Mouse (Mus musculus) hindbrain, embryonic 14.5 days (tissue): ENCODE data around the gene Ttc34. TPM values are rescaled to one million over a fixed set of nuclear protein-coding genes. Genes with fewer than 3 reads are reported as not detected.

ENCODE experiments used
- ATAC-seq: fragments of 200-750 bp; cut with Nextera tagmentation; 2 replicates; pipeline ENCODE4 v1.8.0; 2017; ENCODE audit warnings: moderate number of reproducible peaks, mild to moderate bottlenecking, moderate TSS enrichment, moderate library complexity; ENCODE audit not compliant: low FRiP score
- DNase-seq: peaks from one replicate; pipeline ENCODE4 v3.0.0-alpha.2; 2015; ENCODE audit warnings: low spot score
- H3K27ac ChIP-seq: fragments of 300-500 bp; sonication (generic); 2 replicates; pipeline ENCODE4 v1.5.1; 2014; ENCODE audit warnings: mild to moderate bottlenecking, moderate library complexity
- H3K27me3 ChIP-seq: fragments of 300-500 bp; sonication (generic); 2 replicates; pipeline ENCODE4 v1.6.1; 2014; ENCODE audit warnings: mild to moderate bottlenecking, low read length, mixed read lengths; ENCODE audit not compliant: control insufficient read depth, insufficient read depth
- H3K36me3 ChIP-seq: fragments of 300-500 bp; sonication (generic); replicated peaks from 2 replicates; pipeline ENCODE4 v1.6.1; 2014; ENCODE audit not compliant: control insufficient read depth, insufficient read depth
- H3K4me1 ChIP-seq: fragments of 300-500 bp; sonication (generic); replicated peaks from 2 replicates; pipeline ENCODE4 v1.6.1; 2014; ENCODE audit warnings: antibody characterized with exemption, low read length, mixed read lengths; ENCODE audit not compliant: control insufficient read depth, insufficient read depth
- H3K4me2 ChIP-seq: fragments of 300-500 bp; sonication (generic); replicated peaks from 2 replicates; pipeline ENCODE4 v1.6.1; 2014; ENCODE audit warnings: mild to moderate bottlenecking, moderate library complexity
- H3K4me3 ChIP-seq: fragments of 300-500 bp; sonication (generic); replicated peaks from 2 replicates; pipeline ENCODE4 v1.5.1; 2014; ENCODE audit warnings: mild to moderate bottlenecking, low read length
- H3K9ac ChIP-seq: fragments of 300-500 bp; sonication (generic); 2 replicates; pipeline ENCODE4 v1.6.1; 2014
- H3K9me3 ChIP-seq: fragments of 300-500 bp; sonication (generic); 2 replicates; pipeline ENCODE4 v1.6.1; 2016; ENCODE audit warnings: low read length; ENCODE audit not compliant: control insufficient read depth
- WGBS: fragments of 180-500 bp; shearing (Covaris S2); extraction: QIAGEN DNeasy Blood & Tissue Kit; methylation state at CpG from one replicate; pipeline ENCODE4 v1.1.7; 2014; 5-methylcytosine and 5-hydroxymethylcytosine counted together
- polyA plus RNA-seq: library from polyadenylated mRNA; unstranded; fragments of >200 nt; fragmentation: Nextera tagmentation; extraction: Ambion mirVana; gene quantifications from 2 replicates; pipeline ENCODE4 v1.2.1, GENCODE M21; 2014

Gene Ttc34
- polyA plus RNA-seq = 1.7 and 2.4 TPM in 2 replicates

DNA sequence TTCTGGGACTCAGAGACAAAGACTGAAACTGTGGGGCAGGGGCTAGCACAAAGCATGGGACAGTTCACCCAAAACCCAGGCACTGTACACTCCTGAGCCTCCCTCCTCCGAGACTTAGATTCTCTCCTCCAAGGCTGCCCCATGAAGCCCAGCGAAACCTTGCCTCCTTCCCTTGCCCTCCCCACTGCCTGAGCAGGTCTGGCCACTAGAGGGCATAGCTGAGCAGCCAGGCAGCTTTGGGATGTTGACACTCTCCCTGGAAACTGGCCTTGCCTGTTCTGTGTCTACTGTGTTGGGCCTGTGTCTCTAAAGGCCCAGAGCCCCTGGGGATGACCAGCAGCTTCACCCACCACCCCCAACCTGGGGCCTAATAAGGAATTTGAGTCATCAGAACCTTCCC, at the start of gene Ttc34:
TSS of gene Ttc34 (plus strand) at position 290 of the 400 bp plus-strand sequence.
- Histone ChIP-seq H3K36me3 (no peaks in the 10 kb centered on the region), H3K27me3 (peaks cover 6% of the 10 kb centered on the region; the same call in 1 of the 2 replicates), H3K4me1 (0 out of 2 replicates have a peak, but pooled peaks cover 6% of the 10 kb centered on the region), H3K9ac (no peak within 1 kb of the TSS), H3K9me3 (no peaks in the 10 kb centered on the region), H3K4me3 (no peak within 1 kb of the TSS), H3K27ac (no peak within 1 kb of the TSS), H3K4me2 (no peak within 1 kb of the TSS)
- DNase-seq (no peak), ATAC-seq (no peak)
- 44% methylated on average over 2 of the region's 2 CpGs for WGBS

DNA sequence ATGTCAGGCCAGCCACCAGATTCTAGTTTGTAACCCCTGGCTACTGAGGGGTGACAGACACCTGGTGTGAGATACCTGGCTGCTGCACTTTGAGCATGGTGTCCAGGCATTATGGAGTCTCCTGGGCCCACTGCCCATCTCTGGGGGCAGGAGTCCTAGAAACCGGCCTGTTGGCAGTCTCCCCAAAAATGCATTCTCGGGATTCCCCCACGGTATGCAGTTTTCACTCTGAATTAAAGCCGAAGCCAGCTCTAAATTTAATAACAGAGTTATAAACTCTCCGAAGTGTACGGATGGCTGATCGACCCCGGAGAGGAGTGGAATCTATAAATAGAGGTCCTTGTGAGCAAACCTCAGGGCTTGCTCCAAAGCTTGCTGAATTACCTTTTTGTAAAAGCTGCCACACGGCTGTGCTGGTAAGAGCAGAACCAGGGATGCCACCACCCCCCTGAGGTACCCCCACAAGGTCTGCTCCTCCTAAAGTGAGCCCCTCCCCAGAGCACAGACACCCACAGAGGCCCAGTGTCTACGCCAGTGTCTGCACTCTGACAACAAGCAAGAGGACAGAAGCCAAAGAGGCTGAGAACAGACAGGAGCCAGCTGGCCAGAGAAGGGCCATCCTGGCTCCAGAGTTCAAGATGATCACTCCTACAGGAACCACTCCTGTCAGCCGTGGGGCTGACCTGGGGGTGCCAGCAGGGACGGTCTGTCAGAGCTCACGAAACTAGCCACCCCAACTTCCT, 49.1 kb upstream of the Ttc34 start:
- Histone ChIP-seq H3K36me3 (no peaks in the 10 kb centered on the region), H3K27ac (no peak overlapping the region), H3K4me3 (no peak overlapping the region), H3K9me3 (no peaks in the 10 kb centered on the region), H3K4me1 (no peaks in the 10 kb centered on the region), H3K9ac (no peak overlapping the region), H3K27me3 (no peaks in the 10 kb centered on the region), H3K4me2 (no peak overlapping the region)
- no peak for DNase-seq
- no peak for ATAC-seq
- WGBS = 71% methylated on average over 13 of the region's 13 CpGs

DNA sequence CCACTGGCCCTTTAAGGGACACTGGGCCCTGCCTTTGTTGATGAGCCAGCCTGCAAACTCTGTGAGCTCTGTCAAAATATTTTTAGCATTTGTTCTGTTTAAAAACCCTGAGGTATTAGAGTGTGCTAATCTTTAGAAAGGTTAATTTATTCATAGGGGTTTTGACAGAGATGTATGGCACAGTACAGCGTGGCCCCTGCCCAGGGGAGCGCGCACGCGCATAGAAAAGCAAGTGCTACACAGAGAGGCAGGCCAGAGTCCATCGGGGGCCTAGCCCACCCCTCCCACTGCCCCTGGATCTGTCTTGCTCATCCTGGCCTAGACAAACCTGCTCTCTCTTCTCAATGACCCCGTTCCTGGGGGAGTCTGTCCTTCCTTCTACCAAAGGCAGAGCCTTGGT, 45.4 kb upstream of the Ttc34 start:
- H3K27me3 ChIP-seq = no peaks in the 10 kb centered on the region
- H3K4me3 ChIP-seq = no peak overlapping the region
- no peaks in the 10 kb centered on the region for H3K9me3 ChIP-seq
- no peak for DNase-seq
- no peak overlapping the region for H3K4me2 ChIP-seq
- H3K27ac ChIP-seq = no peak overlapping the region
- WGBS = 55% methylated on average over 7 of the region's 7 CpGs
- no peaks in the 10 kb centered on the region for H3K4me1 ChIP-seq
- ATAC-seq = no peak
- no peak overlapping the region for H3K9ac ChIP-seq
- no peaks in the 10 kb centered on the region for H3K36me3 ChIP-seq

DNA sequence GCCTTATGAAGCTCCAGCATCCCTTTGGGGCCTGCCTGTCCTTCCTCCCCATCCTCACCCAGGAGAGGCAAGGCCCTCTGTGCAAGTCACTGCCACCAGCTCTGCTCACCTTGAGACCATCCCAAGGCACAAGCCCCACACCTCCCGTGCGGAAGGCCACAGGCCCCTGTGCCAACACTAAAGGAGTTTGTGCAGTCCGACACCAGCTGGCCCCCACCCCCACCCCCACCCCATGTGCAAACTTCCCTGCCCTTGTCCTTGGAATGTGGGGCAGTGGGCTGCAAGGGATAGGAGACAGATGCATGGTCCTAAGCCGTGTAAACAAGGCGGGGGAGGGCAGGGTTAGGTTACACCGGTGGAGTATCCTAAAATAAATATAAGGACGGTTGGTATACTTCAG, 43.8 kb upstream of the Ttc34 start:
- Histone ChIP-seq H3K36me3 (no peaks in the 10 kb centered on the region), H3K4me1 (no peaks in the 10 kb centered on the region), H3K27ac (no peak overlapping the region), H3K9ac (no peak overlapping the region), H3K27me3 (no peaks in the 10 kb centered on the region), H3K4me2 (no peak overlapping the region), H3K4me3 (no peak overlapping the region), H3K9me3 (no peaks in the 10 kb centered on the region)
- ATAC-seq (no peak), DNase-seq (no peak)
- 86% methylated on average over 7 of the region's 7 CpGs for WGBS

DNA sequence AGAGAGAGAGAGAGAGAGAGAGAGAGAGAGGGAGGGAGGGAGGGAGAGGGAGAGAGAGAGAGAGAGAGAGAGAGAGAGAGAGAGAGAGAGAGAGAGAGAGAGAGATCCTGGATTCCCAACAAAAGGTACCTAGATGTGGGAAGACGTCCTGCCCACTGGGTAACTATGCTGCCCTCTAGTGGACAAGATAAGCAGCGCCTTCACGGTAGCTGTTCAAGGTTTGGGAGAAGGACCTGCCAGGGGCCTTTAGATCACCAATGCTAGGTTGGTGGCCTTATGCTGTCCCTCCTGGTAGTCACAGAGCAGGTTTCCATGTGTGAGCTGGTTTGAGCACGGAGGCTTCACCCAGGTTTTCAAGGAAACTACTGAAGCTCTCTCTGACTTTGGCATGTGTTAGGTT, 39.4 kb upstream of the Ttc34 start:
- H3K9ac ChIP-seq = no peak overlapping the region
- H3K27ac ChIP-seq = no peak overlapping the region
- H3K36me3 ChIP-seq = no peaks in the 10 kb centered on the region
- peak; percentile 81 for DNase-seq
- no peak for ATAC-seq
- WGBS = 9% methylated on average over 4 of the region's 4 CpGs
- H3K27me3 ChIP-seq = peaks cover 20% of the 10 kb centered on the region
- no peaks in the 10 kb centered on the region for H3K9me3 ChIP-seq
- peaks cover 10% of the 10 kb centered on the region for H3K4me1 ChIP-seq
- no peak overlapping the region for H3K4me2 ChIP-seq
- no peak overlapping the region for H3K4me3 ChIP-seq

DNA sequence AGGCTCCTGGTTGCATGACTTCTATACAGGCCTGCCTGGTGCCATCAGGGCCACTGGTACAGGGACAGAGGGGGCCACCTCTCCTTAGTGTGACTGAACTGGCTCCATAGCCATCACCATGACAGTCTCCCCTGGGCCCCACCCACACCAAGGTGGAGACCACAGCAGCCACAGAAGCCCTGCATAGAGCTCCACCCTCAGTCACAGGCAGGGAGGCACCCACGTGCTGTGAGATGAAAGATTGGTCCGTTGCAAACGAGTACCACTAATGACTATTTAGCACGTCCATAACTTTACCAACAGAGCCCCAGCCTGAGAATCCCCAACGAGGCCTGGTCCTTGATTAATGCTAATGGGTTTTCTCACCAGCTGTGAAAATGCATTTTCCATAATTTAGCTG, 36.7 kb upstream of the Ttc34 start:
- Histone ChIP-seq H3K36me3 (no peaks in the 10 kb centered on the region), H3K9me3 (no peaks in the 10 kb centered on the region), H3K27me3 (peaks cover 20% of the 10 kb centered on the region), H3K4me3 (no peak overlapping the region), H3K4me2 (no peak overlapping the region), H3K4me1 (peaks cover 10% of the 10 kb centered on the region), H3K27ac (no peak overlapping the region), H3K9ac (no peak overlapping the region)
- DNase-seq = no peak
- peak; percentile 79; the same call in 1 of the 2 replicates for ATAC-seq
- WGBS = 45% methylated on average over 5 of the region's 5 CpGs

DNA sequence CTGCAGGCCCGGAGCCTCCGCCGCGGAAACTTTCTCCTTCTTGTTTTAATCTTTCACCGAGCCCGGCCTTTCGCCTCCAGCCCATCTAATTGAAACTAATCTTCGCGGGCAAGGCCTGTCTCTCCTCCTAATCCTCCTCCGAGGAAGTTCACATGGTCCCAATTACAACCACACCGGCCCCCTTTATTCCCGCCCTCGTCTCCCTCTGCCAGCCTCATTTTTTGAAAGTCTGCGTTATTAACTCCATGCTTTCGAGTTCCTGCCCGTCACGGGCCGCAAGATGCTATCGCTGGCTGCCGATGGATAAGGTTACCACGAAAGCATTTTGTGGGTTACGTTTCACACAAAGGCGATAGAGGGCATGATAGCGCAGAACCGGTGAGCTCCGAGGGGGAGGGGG, 35.0 kb upstream of the Ttc34 start:
- Histone ChIP-seq H3K27ac (no peak overlapping the region), H3K9me3 (no peaks in the 10 kb centered on the region), H3K4me1 (peaks cover 10% of the 10 kb centered on the region), H3K4me2 (peak overlapping the region; percentile 19; the same call in 1 of the 2 replicates), H3K27me3 (peaks cover 20% of the 10 kb centered on the region), H3K9ac (no peak overlapping the region; the same call in 1 of the 2 replicates), H3K36me3 (no peaks in the 10 kb centered on the region), H3K4me3 (no peak overlapping the region)
- WGBS = 8% methylated on average over 26 of the region's 26 CpGs
- no peak for ATAC-seq
- no peak for DNase-seq

DNA sequence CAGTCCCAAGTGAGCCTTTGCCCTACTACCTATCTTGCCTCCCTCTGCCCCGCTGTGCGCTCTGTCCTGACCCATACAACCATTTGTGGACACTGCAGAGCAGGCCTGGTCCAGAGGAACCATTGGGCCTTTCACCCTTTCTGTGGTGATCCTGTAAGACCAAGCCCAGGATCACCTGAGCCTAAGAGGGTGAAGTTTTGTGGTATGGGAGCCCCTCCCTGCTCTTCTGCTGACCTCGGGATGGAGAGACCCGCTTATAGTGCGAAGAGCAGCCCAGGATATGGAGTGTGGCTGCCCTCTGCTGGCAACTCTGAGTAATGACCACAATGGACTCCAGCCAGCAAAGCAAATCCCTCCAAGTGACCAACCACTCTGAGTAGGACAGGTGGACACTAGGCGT, 11.6 kb upstream of the Ttc34 start:
- H3K9me3 ChIP-seq = no peaks in the 10 kb centered on the region
- H3K27ac ChIP-seq = no peak overlapping the region
- H3K27me3 ChIP-seq = peaks cover 3% of the 10 kb centered on the region; the same call in 1 of the 2 replicates
- H3K4me1 ChIP-seq = no peaks in the 10 kb centered on the region
- H3K9ac ChIP-seq = no peak overlapping the region
- 32% methylated on average over 6 of the region's 6 CpGs for WGBS
- no peak overlapping the region for H3K4me2 ChIP-seq
- H3K36me3 ChIP-seq = no peaks in the 10 kb centered on the region
- DNase-seq (peak; percentile 77), ATAC-seq (peak; percentile 37)
- no peak overlapping the region for H3K4me3 ChIP-seq

DNA sequence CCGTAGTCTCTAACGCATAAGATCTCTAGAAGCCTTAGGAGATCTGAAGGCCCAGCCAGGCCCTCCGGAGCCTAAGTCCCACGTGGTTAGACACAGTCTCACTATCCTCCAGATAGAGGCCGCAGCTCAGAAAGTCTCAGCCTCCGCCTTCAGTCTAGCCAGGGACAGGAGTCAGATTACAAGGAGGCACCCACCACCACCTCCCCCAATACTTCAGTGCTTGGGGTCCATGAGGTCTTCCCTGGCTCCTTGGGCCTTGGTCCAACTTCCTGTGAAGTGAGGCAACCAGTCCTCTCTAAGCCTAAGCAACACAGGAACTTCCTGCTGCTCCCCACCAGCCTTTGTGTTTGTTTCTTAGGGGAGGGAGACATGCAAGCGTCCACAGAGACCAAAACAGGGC, 11.0 kb upstream of the Ttc34 start:
- Histone ChIP-seq H3K36me3 (no peaks in the 10 kb centered on the region), H3K4me1 (no peaks in the 10 kb centered on the region), H3K9ac (no peak overlapping the region), H3K27ac (no peak overlapping the region), H3K4me3 (no peak overlapping the region), H3K4me2 (no peak overlapping the region), H3K9me3 (no peaks in the 10 kb centered on the region), H3K27me3 (peaks cover 3% of the 10 kb centered on the region; the same call in 1 of the 2 replicates)
- 62% methylated on average over 7 of the region's 7 CpGs for WGBS
- DNase-seq (no peak), ATAC-seq (no peak)
